Mouse (Mus musculus) heart, embryonic 13.5 days (tissue): ENCODE measurements around the gene Rgs8. TPM values are rescaled to one million over a fixed set of nuclear protein-coding genes. Genes with fewer than 3 reads are reported as not detected.

ENCODE experiments used
- ATAC-seq: fragments of 200-750 bp; cut with Nextera tagmentation; 2 replicates; pipeline ENCODE4 v1.8.0; 2017; ENCODE audit warnings: moderate TSS enrichment; ENCODE audit not compliant: insufficient number of reproducible peaks, low FRiP score, low TSS enrichment; ENCODE audit errors: extremely low read depth
- H3K27ac ChIP-seq: fragments of 300-500 bp; sonication (generic); replicated peaks from 2 replicates; pipeline ENCODE4 v1.5.1; 2015; ENCODE audit warnings: moderate library complexity, mild to moderate bottlenecking, inconsistent platforms
- H3K27me3 ChIP-seq: fragments of 300-500 bp; sonication (generic); replicated peaks from 2 replicates; pipeline ENCODE4 v1.6.1; 2015; ENCODE audit warnings: mild to moderate bottlenecking, inconsistent platforms
- H3K36me3 ChIP-seq: fragments of 300-500 bp; sonication (generic); 2 replicates; pipeline ENCODE4 v1.6.1; 2015; ENCODE audit warnings: mild to moderate bottlenecking, inconsistent platforms
- H3K4me1 ChIP-seq: fragments of 300-500 bp; sonication (generic); 2 replicates; pipeline ENCODE4 v1.6.1; 2015; ENCODE audit warnings: inconsistent platforms
- H3K4me2 ChIP-seq: fragments of 300-500 bp; sonication (generic); 2 replicates; pipeline ENCODE4 v1.6.1; 2015; ENCODE audit warnings: inconsistent platforms, mild to moderate bottlenecking, moderate library complexity
- H3K4me3 ChIP-seq: fragments of 300-500 bp; sonication (generic); 2 replicates; pipeline ENCODE4 v1.5.1; 2015; ENCODE audit warnings: moderate library complexity, mild to moderate bottlenecking, inconsistent platforms
- H3K9ac ChIP-seq: fragments of 300-500 bp; sonication (generic); 2 replicates; pipeline ENCODE4 v1.6.1; 2015; ENCODE audit warnings: inconsistent platforms, mild to moderate bottlenecking, moderate library complexity
- H3K9me3 ChIP-seq: fragments of 300-500 bp; sonication (generic); 2 replicates; pipeline ENCODE4 v1.6.1; 2016; ENCODE audit warnings: inconsistent platforms
- WGBS: fragments of 180-500 bp; shearing (Covaris S2); methylation state at CpG from one replicate; pipeline ENCODE4 v1.1.7; 2015; ENCODE audit warnings: mixed read lengths; 5-methylcytosine and 5-hydroxymethylcytosine counted together
- polyA plus RNA-seq: library from polyadenylated mRNA; unstranded; fragments of >200 nt; fragmentation: Nextera tagmentation; extraction: Ambion mirVana; gene quantifications from 2 replicates; pipeline ENCODE4 v1.2.1, GENCODE M21; 2015

Rgs8 gene
- polyA plus RNA-seq, 1 experiment from 2014 or later = 0.60 TPM

- no peak for ATAC-seq
- Histone ChIP-seq H3K9me3 (no peaks in the 10 kb centered on the region), H3K27ac (no peak overlapping the region), H3K27me3 (peaks cover 15% of the 10 kb centered on the region; the same call in 1 of the 2 replicates), H3K4me1 (peaks cover 51% of the 10 kb centered on the region), H3K9ac (no peak overlapping the region), H3K36me3 (peaks cover 10% of the 10 kb centered on the region), H3K4me2 (no peak overlapping the region; the same call in 1 of the 2 replicates), H3K4me3 (no peak overlapping the region)
- WGBS = 2% methylated on average over 12 of the region's 12 CpGs
These were observed 93.9 kb downstream of the Rgs8 start for GRCm38 (mm10) chr1:153746728-153747127.

- WGBS = 31% methylated on average over 12 of the region's 12 CpGs
- ATAC-seq = no peak
- 0 out of 2 replicates have a peak overlapping the region, but pooled peaks have one; percentile 17 for H3K9ac ChIP-seq
- H3K36me3 ChIP-seq = peaks cover 10% of the 10 kb centered on the region
- peaks cover 51% of the 10 kb centered on the region for H3K4me1 ChIP-seq
- peaks cover 15% of the 10 kb centered on the region; the same call in 1 of the 2 replicates for H3K27me3 ChIP-seq
- no peaks in the 10 kb centered on the region for H3K9me3 ChIP-seq
- peak overlapping the region; percentile 10 for H3K4me3 ChIP-seq
- H3K27ac ChIP-seq = peak overlapping the region; percentile 80
- peak overlapping the region; percentile 74 for H3K4me2 ChIP-seq
These were observed 95.2 kb downstream of the Rgs8 start for GRCm38 (mm10) chr1:153747861-153748530.

- Histone ChIP-seq H3K27me3 (peaks cover 11% of the 10 kb centered on the region; the same call in 1 of the 2 replicates), H3K27ac (peak overlapping the region; percentile 80), H3K4me1 (peaks cover 49% of the 10 kb centered on the region), H3K36me3 (peaks cover 10% of the 10 kb centered on the region), H3K4me2 (peak overlapping the region; percentile 74), H3K4me3 (peak overlapping the region; percentile 59), H3K9me3 (no peaks in the 10 kb centered on the region), H3K9ac (peak overlapping the region; percentile 87; the same call in 1 of the 2 replicates)
- 4% methylated on average over 1 of the region's 1 CpGs for WGBS
- ATAC-seq = no peak
These were observed 95.7 kb downstream of the Rgs8 start for GRCm38 (mm10) chr1:153748549-153748948.

GRCm38 (mm10) chr1:153749211-153749801 is 96.5 kb downstream of the Rgs8 start, which contains the start of gene Rnasel:
Rnasel (plus strand) TSS chr1:153749426.
- Histone ChIP-seq H3K27me3 (peaks cover 5% of the 10 kb centered on the region; the same call in 1 of the 2 replicates), H3K9me3 (no peaks in the 10 kb centered on the region), H3K4me2 (peak within 1 kb of the TSS; percentile 74), H3K4me1 (peaks cover 49% of the 10 kb centered on the region), H3K36me3 (peaks cover 6% of the 10 kb centered on the region; the same call in 1 of the 2 replicates), H3K9ac (peak within 1 kb of the TSS; percentile 87), H3K27ac (peak within 1 kb of the TSS; percentile 80), H3K4me3 (peak within 1 kb of the TSS; percentile 59)
- WGBS = 8% methylated on average over 18 of the region's 18 CpGs
- no peak for ATAC-seq

Other genes starting within 250 kb of the Rgs8 start
- 0.31 and 0.33 TPM in 2 replicates for gene Shcbp1l, start 227.9 kb upstream of the Rgs8 start, polyA plus RNA-seq
- 21.5 and 22.0 TPM in 2 replicates for gene Dhx9, start 165.4 kb upstream of the Rgs8 start, polyA plus RNA-seq
- gene Npl, start 103.0 kb upstream of the Rgs8 start, polyA plus RNA-seq = 5.9 and 6.8 TPM in 2 replicates
- 5.7 and 6.8 TPM in 2 replicates for gene Rgs16, start 87.3 kb downstream of the Rgs8 start, polyA plus RNA-seq
- 13.9 and 17.3 TPM in 2 replicates for gene Rnasel, start 96.4 kb downstream of the Rgs8 start, polyA plus RNA-seq
- not detected in 2 replicates for gene Rgsl1, start 191.1 kb downstream of the Rgs8 start, polyA plus RNA-seq
- 0.08 and 0.15 TPM in 2 replicates for gene Teddm1b, start 221.3 kb downstream of the Rgs8 start, polyA plus RNA-seq
- not detected in 2 replicates for gene Teddm1a, start 238.7 kb downstream of the Rgs8 start, polyA plus RNA-seq
- gene Glul, start 246.9 kb downstream of the Rgs8 start, polyA plus RNA-seq = 63.4 and 67.3 TPM in 2 replicates
- gene Teddm2, start 247.2 kb downstream of the Rgs8 start, polyA plus RNA-seq = 0.28 and 0.42 TPM in 2 replicates